Mouse (Mus musculus): Measurements from ENCODE around the gene Slc6a3.

DNA sequence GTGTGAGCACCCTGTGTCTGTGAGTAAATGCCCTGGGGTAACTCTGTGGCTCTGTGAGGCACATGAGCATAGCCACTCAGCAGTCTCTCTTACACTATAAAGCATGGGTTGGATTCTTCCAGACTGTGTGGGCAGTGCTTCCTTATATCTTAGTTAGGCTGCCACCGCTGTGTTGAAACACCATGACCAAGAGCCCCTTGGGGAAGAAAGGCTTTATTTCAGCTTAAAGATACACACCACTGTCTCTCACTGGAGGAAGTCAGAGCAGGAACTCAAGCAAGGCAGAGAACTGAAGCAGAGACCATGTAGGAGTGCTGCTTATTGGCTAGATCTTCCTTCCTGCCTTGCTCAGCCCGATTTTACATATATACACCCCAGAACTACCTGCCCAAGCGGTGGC lies 46.6 kb upstream of the Slc6a3 start:
- TF ChIP-seq POLR2A (IDR thresholded peaks at IDR 0.05; ENCODE audit: low read depth, low read length), result no peak
- no peak for TF ChIP-seq CTCF (IDR thresholded peaks at IDR 0.05; ENCODE audit: borderline replicate concordance, insufficient read depth, low read length)

All from embryonic fibroblast, embryonic 13.5 days (primary cell).